Mouse (Mus musculus): ENCODE results near the gene Fbxo28. TPM values are rescaled to one million over a fixed set of nuclear protein-coding genes. Genes with fewer than 3 reads are reported as not detected.
"Not testable (repeated sequence)": the region's sequence is repeated elsewhere in the genome, so short reads cannot be mapped to it uniquely, and the experiment has no call there.

The Fbxo28 gene
- polyA plus RNA-seq, 1 experiment from 2014 or later, result 14.6 TPM

GRCm38 (mm10) chr1:182324552-182324951, 16.9 kb downstream of the Fbxo28 start:
- Histone ChIP-seq H3K27ac (0 out of 2 replicates have a peak overlapping the region, but pooled peaks have one; percentile 28), H3K79me2 (ENCODE audit: inconsistent target) (peaks cover 7% of the 10 kb centered on the region; the same call in 1 of the 2 replicates)
- 85% methylated on average over 7 of the region's 7 CpGs for WGBS (ENCODE audit: missing documents)

GRCm38 (mm10) chr1:182323139-182323538, 18.3 kb downstream of the Fbxo28 start:
- peaks cover 6% of the 10 kb centered on the region; the same call in 1 of the 2 replicates for H3K79me2 ChIP-seq (ENCODE audit: inconsistent target)
- H3K36me3 ChIP-seq (ENCODE audit: inconsistent target), result peaks cover 41% of the 10 kb centered on the region
- H3K27ac ChIP-seq, result no peak overlapping the region
- H3K4me3 ChIP-seq (ENCODE audit: inconsistent target), result no peak overlapping the region
- WGBS (ENCODE audit: missing documents), result 85% methylated on average over 3 of the region's 3 CpGs

More at GRCm38 (mm10) chr1:182324552-182324951, 16.9 kb downstream of the Fbxo28 start:
- no peak overlapping the region for H3K4me3 ChIP-seq (ENCODE audit: inconsistent target)
- H3K36me3 ChIP-seq (ENCODE audit: inconsistent target), result peaks cover 39% of the 10 kb centered on the region; the same call in 1 of the 2 replicates

- no peak overlapping the region for H3K4me3 ChIP-seq (ENCODE audit: inconsistent target)
- WGBS (ENCODE audit: missing documents), result 98% methylated on average over 5 of the region's 5 CpGs
- H3K79me2 ChIP-seq (ENCODE audit: inconsistent target), result no peaks in the 10 kb centered on the region
- H3K36me3 ChIP-seq (ENCODE audit: inconsistent target), result peaks cover 57% of the 10 kb centered on the region
- H3K27ac ChIP-seq, result no peak overlapping the region
These were observed 27.2 kb downstream of the Fbxo28 start for GRCm38 (mm10) chr1:182314201-182314600.

GRCm38 (mm10) chr1:182313181-182313580, 28.2 kb downstream of the Fbxo28 start:
- peaks cover 48% of the 10 kb centered on the region for H3K36me3 ChIP-seq (ENCODE audit: inconsistent target)
- no peaks in the 10 kb centered on the region for H3K79me2 ChIP-seq (ENCODE audit: inconsistent target)
- WGBS (ENCODE audit: missing documents), result 92% methylated on average over 8 of the region's 8 CpGs
- no peak overlapping the region for H3K27ac ChIP-seq
- H3K4me3 ChIP-seq (ENCODE audit: inconsistent target), result no peak overlapping the region

- WGBS (ENCODE audit: missing documents), result 93% methylated on average over 5 of the region's 5 CpGs
- no peak overlapping the region for H3K4me3 ChIP-seq (ENCODE audit: inconsistent target)
- no peak overlapping the region for H3K27ac ChIP-seq
- no peaks in the 10 kb centered on the region for H3K79me2 ChIP-seq (ENCODE audit: inconsistent target)
- peaks cover 30% of the 10 kb centered on the region for H3K36me3 ChIP-seq (ENCODE audit: inconsistent target)
These were observed 30.1 kb downstream of the Fbxo28 start for GRCm38 (mm10) chr1:182311376-182311775.

- Histone ChIP-seq H3K4me3 (ENCODE audit: inconsistent target) (no peak overlapping the region), H3K79me2 (ENCODE audit: inconsistent target) (no peaks in the 10 kb centered on the region), H3K27ac (no peak overlapping the region), H3K36me3 (ENCODE audit: inconsistent target) (peaks cover 20% of the 10 kb centered on the region)
- WGBS (ENCODE audit: missing documents), result 82% methylated on average over 2 of the region's 2 CpGs
These were observed 31.1 kb downstream of the Fbxo28 start for GRCm38 (mm10) chr1:182310316-182310715.

GRCm38 (mm10) chr1:182309403-182309802, 32.0 kb downstream of the Fbxo28 start:
- Histone ChIP-seq H3K36me3 (ENCODE audit: inconsistent target) (peaks cover 11% of the 10 kb centered on the region; the same call in 1 of the 2 replicates), H3K4me3 (ENCODE audit: inconsistent target) (no peak overlapping the region), H3K79me2 (ENCODE audit: inconsistent target) (no peaks in the 10 kb centered on the region), H3K27ac (no peak overlapping the region)
- 33% methylated on average over 5 of the region's 5 CpGs for WGBS (ENCODE audit: missing documents)

- 89% methylated on average over 5 of the region's 5 CpGs for WGBS (ENCODE audit: missing documents)
- Histone ChIP-seq H3K36me3 (ENCODE audit: inconsistent target) (no peaks in the 10 kb centered on the region), H3K79me2 (ENCODE audit: inconsistent target) (no peaks in the 10 kb centered on the region)
These were observed 38.5 kb downstream of the Fbxo28 start for GRCm38 (mm10) chr1:182302916-182303315.

GRCm38 (mm10) chr1:182302176-182302870, 39.1 kb downstream of the Fbxo28 start:
- no peak overlapping the region for H3K4me3 ChIP-seq (ENCODE audit: inconsistent target)
- no peaks in the 10 kb centered on the region for H3K36me3 ChIP-seq (ENCODE audit: inconsistent target)
- WGBS (ENCODE audit: missing documents), result 55% methylated on average over 6 of the region's 6 CpGs
- H3K27ac ChIP-seq, result no peak overlapping the region
- no peaks in the 10 kb centered on the region for H3K79me2 ChIP-seq (ENCODE audit: inconsistent target)

More at GRCm38 (mm10) chr1:182302916-182303315, 38.5 kb downstream of the Fbxo28 start:
- Histone ChIP-seq H3K27ac (no peak overlapping the region), H3K4me3 (ENCODE audit: inconsistent target) (no peak overlapping the region)

GRCm38 (mm10) chr1:182297821-182298220, 43.6 kb downstream of the Fbxo28 start:
- 98% methylated on average over 5 of the region's 5 CpGs for WGBS (ENCODE audit: missing documents)
- H3K27ac ChIP-seq, result no peak overlapping the region
- no peaks in the 10 kb centered on the region for H3K36me3 ChIP-seq (ENCODE audit: inconsistent target)
- H3K4me3 ChIP-seq (ENCODE audit: inconsistent target), result no peak overlapping the region
- no peaks in the 10 kb centered on the region for H3K79me2 ChIP-seq (ENCODE audit: inconsistent target)

GRCm38 (mm10) chr1:182297246-182297645, 44.2 kb downstream of the Fbxo28 start:
- WGBS (ENCODE audit: missing documents), result 92% methylated on average over 3 of the region's 3 CpGs
- no peak overlapping the region for H3K4me3 ChIP-seq (ENCODE audit: inconsistent target)
- H3K79me2 ChIP-seq (ENCODE audit: inconsistent target), result no peaks in the 10 kb centered on the region
- no peaks in the 10 kb centered on the region for H3K36me3 ChIP-seq (ENCODE audit: inconsistent target)
- H3K27ac ChIP-seq, result no peak overlapping the region

- Histone ChIP-seq H3K27ac (no peak overlapping the region), H3K36me3 (ENCODE audit: inconsistent target) (no peaks in the 10 kb centered on the region)
- WGBS (ENCODE audit: missing documents), result 98% methylated on average over 6 of the region's 6 CpGs
These were observed 44.6 kb downstream of the Fbxo28 start for GRCm38 (mm10) chr1:182296816-182297215.

GRCm38 (mm10) chr1:182296141-182296540, 45.3 kb downstream of the Fbxo28 start:
- Histone ChIP-seq H3K79me2 (ENCODE audit: inconsistent target) (no peaks in the 10 kb centered on the region), H3K27ac (no peak overlapping the region), H3K36me3 (ENCODE audit: inconsistent target) (no peaks in the 10 kb centered on the region), H3K4me3 (ENCODE audit: inconsistent target) (no peak overlapping the region)
- 90% methylated on average over 6 of the region's 6 CpGs for WGBS (ENCODE audit: missing documents)

More at GRCm38 (mm10) chr1:182296816-182297215, 44.6 kb downstream of the Fbxo28 start:
- no peaks in the 10 kb centered on the region for H3K79me2 ChIP-seq (ENCODE audit: inconsistent target)
- H3K4me3 ChIP-seq (ENCODE audit: inconsistent target), result no peak overlapping the region

GRCm38 (mm10) chr1:182292291-182292690, 49.1 kb downstream of the Fbxo28 start:
- H3K4me3 ChIP-seq (ENCODE audit: inconsistent target), result no peak overlapping the region
- 90% methylated on average over 4 of the region's 4 CpGs for WGBS (ENCODE audit: missing documents)
- no peaks in the 10 kb centered on the region for H3K79me2 ChIP-seq (ENCODE audit: inconsistent target)
- H3K27ac ChIP-seq, result peak overlapping the region; percentile 22; the same call in 1 of the 2 replicates
- H3K36me3 ChIP-seq (ENCODE audit: inconsistent target), result no peaks in the 10 kb centered on the region

- not testable (repeated sequence) for H3K4me3 ChIP-seq (ENCODE audit: inconsistent target); H3K27ac ChIP-seq; H3K79me2 ChIP-seq (ENCODE audit: inconsistent target); H3K36me3 ChIP-seq (ENCODE audit: inconsistent target)
- 93% methylated on average over 3 of the region's 3 CpGs for WGBS (ENCODE audit: missing documents)
These were observed 50.7 kb downstream of the Fbxo28 start for GRCm38 (mm10) chr1:182290741-182291140.

All from macrophage (primary cell).